Mouse (Mus musculus): Measurements from ENCODE around the gene Ezr. TPM values are rescaled to one million over a fixed set of nuclear protein-coding genes. Genes with fewer than 3 reads are reported as not detected.

Gene Ezr
- polyA plus RNA-seq, 1 experiment from 2014 or later = 31.9 TPM

DNA sequence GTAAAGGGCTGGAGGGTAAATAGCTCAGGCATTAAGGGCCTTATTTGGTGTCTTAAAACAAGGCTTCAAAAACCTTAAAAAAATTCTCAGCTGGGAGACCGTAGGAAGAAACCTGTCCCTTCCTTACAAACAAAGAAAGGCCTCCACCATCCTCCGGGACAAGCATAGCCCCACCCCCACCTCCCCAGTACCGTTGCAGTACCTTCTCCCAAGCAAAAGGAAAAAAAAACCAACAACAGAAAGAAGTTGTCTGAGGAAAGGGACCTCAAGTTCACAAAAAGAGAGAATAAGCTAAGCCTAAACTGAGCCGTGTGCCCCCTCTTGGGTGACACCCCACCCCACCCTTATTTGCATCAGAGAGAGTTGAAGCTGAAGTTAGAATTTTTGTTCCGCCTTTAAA is 6.0 kb downstream of the Ezr start:
- Histone ChIP-seq H3K9ac (ENCODE audit: low read depth, low read length) (no peak overlapping the region), H3K9me3 (replicated peaks; ENCODE audit: control insufficient read depth, low read length, poor library complexity, severe bottlenecking) (no peaks in the 10 kb centered on the region), H3K36me3 (ENCODE audit: control insufficient read depth, insufficient read depth, low read length) (no peaks in the 10 kb centered on the region), H3K27me3 (ENCODE audit: control insufficient read depth, insufficient read depth, low read depth, low read length) (peaks cover 16% of the 10 kb centered on the region), H3K4me2 (ENCODE audit: low read length) (no peak overlapping the region), H3K4me1 (ENCODE audit: control insufficient read depth, insufficient read depth, low read length) (peaks cover 8% of the 10 kb centered on the region), H3K27ac (ENCODE audit: low read length) (no peak overlapping the region), H3K4me3 (ENCODE audit: low read depth, low read length) (no peak overlapping the region)
- WGBS = 32% methylated on average over 5 of the region's 5 CpGs
- no peak for ATAC-seq

- WGBS = 69% methylated on average over 6 of the region's 6 CpGs
- H3K9ac ChIP-seq (ENCODE audit: low read depth, low read length) = no peak overlapping the region
- peaks cover 13% of the 10 kb centered on the region for H3K27me3 ChIP-seq (ENCODE audit: control insufficient read depth, insufficient read depth, low read depth, low read length)
- no peak overlapping the region for H3K27ac ChIP-seq (ENCODE audit: low read length)
- no peaks in the 10 kb centered on the region for H3K36me3 ChIP-seq (ENCODE audit: control insufficient read depth, insufficient read depth, low read length)
- H3K9me3 ChIP-seq (replicated peaks; ENCODE audit: control insufficient read depth, low read length, poor library complexity, severe bottlenecking) = no peaks in the 10 kb centered on the region
- no peak overlapping the region for H3K4me2 ChIP-seq (ENCODE audit: low read length)
- ATAC-seq = no peak
- H3K4me1 ChIP-seq (ENCODE audit: control insufficient read depth, insufficient read depth, low read length) = peaks cover 8% of the 10 kb centered on the region
- H3K4me3 ChIP-seq (ENCODE audit: low read depth, low read length) = no peak overlapping the region
These were observed 6.5 kb downstream of the Ezr start for GRCm38 (mm10) chr17:6776123-6776522.

- 85% methylated on average over 4 of the region's 4 CpGs for WGBS
- H3K36me3 ChIP-seq (ENCODE audit: control insufficient read depth, insufficient read depth, low read length) = no peaks in the 10 kb centered on the region
These were observed 6.9 kb downstream of the Ezr start for GRCm38 (mm10) chr17:6775671-6776070.

GRCm38 (mm10) chr17:6775221-6775620 is 7.4 kb downstream of the Ezr start:
- Histone ChIP-seq H3K4me3 (ENCODE audit: low read depth, low read length) (no peak overlapping the region), H3K9ac (ENCODE audit: low read depth, low read length) (no peak overlapping the region), H3K4me2 (ENCODE audit: low read length) (no peak overlapping the region), H3K4me1 (ENCODE audit: control insufficient read depth, insufficient read depth, low read length) (peaks cover 8% of the 10 kb centered on the region), H3K9me3 (replicated peaks; ENCODE audit: control insufficient read depth, low read length, poor library complexity, severe bottlenecking) (no peaks in the 10 kb centered on the region), H3K36me3 (ENCODE audit: control insufficient read depth, insufficient read depth, low read length) (no peaks in the 10 kb centered on the region), H3K27me3 (ENCODE audit: control insufficient read depth, insufficient read depth, low read depth, low read length) (peaks cover 5% of the 10 kb centered on the region; the same call in 1 of the 2 replicates), H3K27ac (ENCODE audit: low read length) (no peak overlapping the region)
- ATAC-seq = no peak
- 60% methylated on average over 9 of the region's 9 CpGs for WGBS

More at GRCm38 (mm10) chr17:6775671-6776070, 6.9 kb downstream of the Ezr start:
- H3K4me3 ChIP-seq (ENCODE audit: low read depth, low read length) = no peak overlapping the region
- no peak overlapping the region for H3K27ac ChIP-seq (ENCODE audit: low read length)
- H3K4me1 ChIP-seq (ENCODE audit: control insufficient read depth, insufficient read depth, low read length) = peaks cover 8% of the 10 kb centered on the region
- no peak overlapping the region for H3K4me2 ChIP-seq (ENCODE audit: low read length)
- H3K27me3 ChIP-seq (ENCODE audit: control insufficient read depth, insufficient read depth, low read depth, low read length) = peaks cover 10% of the 10 kb centered on the region
- H3K9me3 ChIP-seq (replicated peaks; ENCODE audit: control insufficient read depth, low read length, poor library complexity, severe bottlenecking) = no peaks in the 10 kb centered on the region
- no peak overlapping the region for H3K9ac ChIP-seq (ENCODE audit: low read depth, low read length)
- no peak for ATAC-seq

GRCm38 (mm10) chr17:6773249-6773966 is 9.2 kb downstream of the Ezr start:
- Histone ChIP-seq H3K4me1 (ENCODE audit: control insufficient read depth, insufficient read depth, low read length) (peaks cover 2% of the 10 kb centered on the region; the same call in 1 of the 2 replicates), H3K27ac (ENCODE audit: low read length) (no peak overlapping the region), H3K9me3 (replicated peaks; ENCODE audit: control insufficient read depth, low read length, poor library complexity, severe bottlenecking) (no peaks in the 10 kb centered on the region), H3K27me3 (ENCODE audit: control insufficient read depth, insufficient read depth, low read depth, low read length) (0 out of 2 replicates have a peak, but pooled peaks cover under 1% of the 10 kb centered on the region), H3K36me3 (ENCODE audit: control insufficient read depth, insufficient read depth, low read length) (no peaks in the 10 kb centered on the region), H3K4me2 (ENCODE audit: low read length) (no peak overlapping the region), H3K4me3 (ENCODE audit: low read depth, low read length) (no peak overlapping the region), H3K9ac (ENCODE audit: low read depth, low read length) (no peak overlapping the region)
- no peak for ATAC-seq
- 89% methylated on average over 14 of the region's 14 CpGs for WGBS

- ATAC-seq = no peak
- Histone ChIP-seq H3K4me2 (ENCODE audit: low read length) (no peak overlapping the region), H3K36me3 (ENCODE audit: control insufficient read depth, insufficient read depth, low read length) (no peaks in the 10 kb centered on the region), H3K4me3 (ENCODE audit: low read depth, low read length) (no peak overlapping the region), H3K9ac (ENCODE audit: low read depth, low read length) (no peak overlapping the region), H3K4me1 (ENCODE audit: control insufficient read depth, insufficient read depth, low read length) (no peaks in the 10 kb centered on the region), H3K27me3 (ENCODE audit: control insufficient read depth, insufficient read depth, low read depth, low read length) (no peaks in the 10 kb centered on the region), H3K27ac (ENCODE audit: low read length) (no peak overlapping the region), H3K9me3 (replicated peaks; ENCODE audit: control insufficient read depth, low read length, poor library complexity, severe bottlenecking) (no peaks in the 10 kb centered on the region)
- 79% methylated on average over 5 of the region's 5 CpGs for WGBS
These were observed 10.2 kb downstream of the Ezr start for GRCm38 (mm10) chr17:6772490-6772773.

GRCm38 (mm10) chr17:6771661-6772489 is 10.7 kb downstream of the Ezr start:
- Histone ChIP-seq H3K4me1 (ENCODE audit: control insufficient read depth, insufficient read depth, low read length) (no peaks in the 10 kb centered on the region), H3K9ac (ENCODE audit: low read depth, low read length) (no peak overlapping the region), H3K27me3 (ENCODE audit: control insufficient read depth, insufficient read depth, low read depth, low read length) (0 out of 2 replicates have a peak, but pooled peaks cover under 1% of the 10 kb centered on the region), H3K9me3 (replicated peaks; ENCODE audit: control insufficient read depth, low read length, poor library complexity, severe bottlenecking) (no peaks in the 10 kb centered on the region), H3K4me3 (ENCODE audit: low read depth, low read length) (no peak overlapping the region), H3K4me2 (ENCODE audit: low read length) (no peak overlapping the region), H3K27ac (ENCODE audit: low read length) (no peak overlapping the region), H3K36me3 (ENCODE audit: control insufficient read depth, insufficient read depth, low read length) (no peaks in the 10 kb centered on the region)
- no peak for ATAC-seq
- WGBS = 80% methylated on average over 16 of the region's 16 CpGs

DNA sequence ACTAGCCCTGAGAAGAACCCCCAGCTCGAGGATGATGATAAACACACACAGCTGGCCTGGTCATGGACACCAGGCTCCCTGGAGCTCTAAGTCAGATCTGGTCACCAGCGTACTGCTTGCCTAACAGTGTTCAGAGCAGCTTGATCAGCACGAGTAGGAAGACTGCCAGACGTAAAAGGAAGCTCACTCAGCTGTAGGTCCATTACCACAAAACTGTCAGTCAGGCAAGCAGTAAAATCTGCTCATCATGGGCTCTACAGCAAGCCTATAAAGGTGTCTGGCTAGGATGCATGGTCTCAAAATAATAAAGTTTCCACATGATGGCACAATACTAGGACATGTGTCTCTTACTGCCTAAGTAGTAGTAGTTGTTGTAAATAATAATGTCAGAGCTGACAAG is 13.0 kb downstream of the Ezr start:
- no peaks in the 10 kb centered on the region for H3K9me3 ChIP-seq (replicated peaks; ENCODE audit: control insufficient read depth, low read length, poor library complexity, severe bottlenecking)
- no peak overlapping the region for H3K27ac ChIP-seq (ENCODE audit: low read length)
- 0 out of 2 replicates have a peak, but pooled peaks cover 2% of the 10 kb centered on the region for H3K27me3 ChIP-seq (ENCODE audit: control insufficient read depth, insufficient read depth, low read depth, low read length)
- H3K9ac ChIP-seq (ENCODE audit: low read depth, low read length) = no peak overlapping the region
- no peak overlapping the region for H3K4me3 ChIP-seq (ENCODE audit: low read depth, low read length)
- no peak for ATAC-seq
- no peak overlapping the region for H3K4me2 ChIP-seq (ENCODE audit: low read length)
- WGBS = 70% methylated on average over 4 of the region's 4 CpGs
- no peaks in the 10 kb centered on the region for H3K4me1 ChIP-seq (ENCODE audit: control insufficient read depth, insufficient read depth, low read length)
- H3K36me3 ChIP-seq (ENCODE audit: control insufficient read depth, insufficient read depth, low read length) = no peaks in the 10 kb centered on the region

DNA sequence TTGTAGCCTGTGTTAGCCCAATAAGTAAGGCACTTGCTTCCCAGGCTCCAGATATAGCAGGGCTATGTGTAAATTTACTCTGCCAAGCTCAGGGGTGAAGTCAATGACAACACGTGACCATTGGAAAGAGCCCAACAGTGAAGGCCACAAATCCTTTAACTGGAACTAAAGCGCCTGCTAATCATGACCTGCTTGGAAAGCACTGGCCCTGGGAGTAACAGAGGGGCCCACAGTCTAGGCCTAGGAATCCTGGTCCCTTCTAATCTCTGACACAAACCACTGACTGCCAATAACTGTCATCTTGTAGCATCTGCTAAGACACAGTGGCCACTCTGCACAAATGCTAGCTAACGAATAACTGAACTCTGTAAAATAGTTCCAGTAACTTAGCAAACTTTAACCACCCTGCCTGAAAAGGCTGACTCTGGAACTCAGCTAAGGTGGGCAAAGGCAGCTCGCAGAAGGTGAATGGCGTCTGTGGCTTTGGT is 14.2 kb downstream of the Ezr start:
- no peak overlapping the region for H3K27ac ChIP-seq (ENCODE audit: low read length)
- H3K9ac ChIP-seq (ENCODE audit: low read depth, low read length) = no peak overlapping the region
- no peak for ATAC-seq
- WGBS = 83% methylated on average over 5 of the region's 5 CpGs
- peaks cover 3% of the 10 kb centered on the region; the same call in 1 of the 2 replicates for H3K4me1 ChIP-seq (ENCODE audit: control insufficient read depth, insufficient read depth, low read length)
- H3K27me3 ChIP-seq (ENCODE audit: control insufficient read depth, insufficient read depth, low read depth, low read length) = 0 out of 2 replicates have a peak, but pooled peaks cover 2% of the 10 kb centered on the region
- no peak overlapping the region for H3K4me2 ChIP-seq (ENCODE audit: low read length)
- no peaks in the 10 kb centered on the region for H3K9me3 ChIP-seq (replicated peaks; ENCODE audit: control insufficient read depth, low read length, poor library complexity, severe bottlenecking)
- no peaks in the 10 kb centered on the region for H3K36me3 ChIP-seq (ENCODE audit: control insufficient read depth, insufficient read depth, low read length)
- H3K4me3 ChIP-seq (ENCODE audit: low read depth, low read length) = no peak overlapping the region

Data from midbrain, embryonic 16.5 days (tissue).